Mouse (Mus musculus): ENCODE measurements around the gene Lurap1l. TPM values are rescaled to one million over a fixed set of nuclear protein-coding genes. Genes with fewer than 3 reads are reported as not detected.

Lurap1l gene
- polyA plus RNA-seq, 1 experiment from 2014 or later: 5.7 TPM

DNA sequence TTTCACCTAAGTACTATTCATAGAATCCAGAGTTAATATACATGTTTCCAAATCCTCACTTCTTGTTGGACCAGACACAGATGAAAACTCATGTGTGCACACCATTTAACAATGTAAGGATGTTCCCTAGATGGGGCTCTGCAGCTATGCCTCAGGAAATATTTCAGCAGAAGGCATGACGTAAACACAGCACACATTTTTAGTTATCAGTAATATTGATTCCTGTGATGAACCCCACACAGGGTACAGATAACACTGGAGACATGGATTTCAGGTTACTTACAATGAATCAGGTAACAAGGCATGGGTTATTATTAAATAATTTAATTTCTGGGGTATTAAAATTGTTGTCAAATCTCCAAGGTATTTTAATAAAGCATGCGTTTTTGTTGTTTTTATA, 12.2 kb downstream of the Lurap1l start:
- ATAC-seq (ENCODE audit: low read depth): no peak
- Histone ChIP-seq H3K9me3 (replicated peaks; ENCODE audit: control insufficient read depth, low read length) (no peaks in the 10 kb centered on the region), H3K4me2 (ENCODE audit: low read depth, low read length) (no peak overlapping the region), H3K36me3 (ENCODE audit: control insufficient read depth, insufficient read depth) (no peaks in the 10 kb centered on the region), H3K9ac (ENCODE audit: low read depth, low read length) (no peak overlapping the region), H3K27me3 (ENCODE audit: control insufficient read depth, insufficient read depth, low read depth, low read length) (no peaks in the 10 kb centered on the region), H3K4me1 (ENCODE audit: control insufficient read depth, low read depth, low read length) (no peaks in the 10 kb centered on the region), H3K27ac (ENCODE audit: low read length) (no peak overlapping the region), H3K4me3 (ENCODE audit: low read depth, low read length) (no peak overlapping the region)
- WGBS (ENCODE audit: insufficient replicate concordance): 53% methylated on average over 2 of the region's 2 CpGs

DNA sequence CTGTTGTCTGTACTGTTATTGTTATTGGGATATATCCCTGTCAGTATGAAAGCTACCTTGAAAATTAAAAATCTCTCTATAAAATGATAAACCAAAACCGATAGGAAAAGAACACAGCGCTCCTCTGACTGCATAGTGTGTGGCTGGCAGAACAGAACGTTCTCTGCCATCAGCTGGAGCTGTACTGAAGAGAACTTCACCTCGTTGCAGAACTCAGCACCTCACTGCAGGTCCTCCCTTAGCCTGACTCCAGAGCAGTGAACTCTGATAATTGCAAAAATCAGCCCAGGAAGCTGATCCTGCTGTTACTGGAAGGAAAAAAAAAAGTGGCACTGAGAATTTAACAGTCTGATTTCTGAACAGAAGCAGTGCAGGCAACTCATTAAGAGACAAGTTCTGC, 14.4 kb downstream of the Lurap1l start:
- no peak overlapping the region for H3K9ac ChIP-seq (ENCODE audit: low read depth, low read length)
- H3K4me1 ChIP-seq (ENCODE audit: control insufficient read depth, low read depth, low read length): no peaks in the 10 kb centered on the region
- no peak overlapping the region for H3K4me3 ChIP-seq (ENCODE audit: low read depth, low read length)
- H3K36me3 ChIP-seq (ENCODE audit: control insufficient read depth, insufficient read depth): no peaks in the 10 kb centered on the region
- no peak overlapping the region for H3K27ac ChIP-seq (ENCODE audit: low read length)
- no peaks in the 10 kb centered on the region for H3K27me3 ChIP-seq (ENCODE audit: control insufficient read depth, insufficient read depth, low read depth, low read length)
- no peak overlapping the region for H3K4me2 ChIP-seq (ENCODE audit: low read depth, low read length)
- WGBS (ENCODE audit: insufficient replicate concordance): 63% methylated on average over 4 of the region's 4 CpGs
- no peaks in the 10 kb centered on the region for H3K9me3 ChIP-seq (replicated peaks; ENCODE audit: control insufficient read depth, low read length)
- no peak for ATAC-seq (ENCODE audit: low read depth)

DNA sequence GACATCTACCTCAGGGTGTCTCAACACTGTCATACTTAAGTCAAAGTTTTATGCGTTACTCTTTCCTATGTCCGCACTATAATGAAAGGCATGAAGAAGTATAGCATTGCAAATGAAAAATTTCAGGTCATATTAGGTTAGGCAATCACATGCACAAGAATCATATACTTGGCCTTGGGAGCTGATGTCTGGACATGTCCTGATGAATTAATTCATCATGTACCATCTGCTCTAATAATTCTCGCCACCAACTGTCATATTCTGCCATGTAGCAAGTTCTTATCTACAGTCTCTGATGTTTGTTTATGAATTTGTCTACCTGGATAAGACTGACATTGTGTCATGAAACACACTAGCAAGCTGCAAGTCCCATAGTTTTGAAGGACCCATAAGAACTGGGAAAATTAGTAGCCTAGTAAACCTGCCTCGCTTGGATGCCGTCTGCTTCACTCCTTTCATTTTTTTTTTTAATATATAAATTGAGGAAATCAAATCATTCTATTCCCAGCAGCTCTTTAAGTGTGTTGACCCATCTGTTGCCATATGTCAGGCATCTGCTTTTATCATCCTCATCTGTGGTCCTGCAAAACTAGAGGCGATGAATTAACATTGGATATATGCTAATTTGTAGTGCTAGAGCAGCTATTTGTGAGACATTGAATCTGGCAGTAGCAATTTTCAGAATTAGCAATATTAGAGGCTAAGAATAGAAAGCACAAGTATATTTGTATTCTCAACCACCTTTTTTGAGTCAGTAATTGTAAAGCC, 15.5 kb downstream of the Lurap1l start:
- ATAC-seq (ENCODE audit: low read depth): no peak
- H3K27ac ChIP-seq (ENCODE audit: low read length): no peak overlapping the region
- no peaks in the 10 kb centered on the region for H3K27me3 ChIP-seq (ENCODE audit: control insufficient read depth, insufficient read depth, low read depth, low read length)
- no peak overlapping the region for H3K9ac ChIP-seq (ENCODE audit: low read depth, low read length)
- no peaks in the 10 kb centered on the region for H3K36me3 ChIP-seq (ENCODE audit: control insufficient read depth, insufficient read depth)
- no peak overlapping the region for H3K4me2 ChIP-seq (ENCODE audit: low read depth, low read length)
- 73% methylated on average over 6 of the region's 6 CpGs for WGBS (ENCODE audit: insufficient replicate concordance)
- no peaks in the 10 kb centered on the region for H3K9me3 ChIP-seq (replicated peaks; ENCODE audit: control insufficient read depth, low read length)
- no peaks in the 10 kb centered on the region for H3K4me1 ChIP-seq (ENCODE audit: control insufficient read depth, low read depth, low read length)
- no peak overlapping the region for H3K4me3 ChIP-seq (ENCODE audit: low read depth, low read length)

DNA sequence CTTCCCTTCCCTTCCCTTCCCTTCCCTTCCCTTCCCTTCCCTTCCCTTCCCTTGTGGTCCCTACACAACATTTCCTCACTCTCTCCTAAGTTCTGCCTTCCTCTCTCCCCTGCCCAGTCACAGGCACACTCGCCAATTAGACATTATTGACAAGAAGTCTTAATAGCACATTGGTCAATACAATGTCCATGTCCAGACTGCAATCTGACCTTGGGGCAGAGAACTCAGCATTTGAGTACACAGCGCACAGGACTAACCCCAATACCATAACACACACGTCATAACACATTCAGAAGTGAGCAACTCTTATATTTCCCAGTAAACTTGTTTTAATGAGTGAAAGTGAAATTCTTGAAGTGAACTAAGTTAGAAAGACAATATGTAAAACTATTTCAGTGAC, 24.3 kb downstream of the Lurap1l start:
- no peaks in the 10 kb centered on the region for H3K36me3 ChIP-seq (ENCODE audit: control insufficient read depth, insufficient read depth)
- ATAC-seq (ENCODE audit: low read depth): peak; percentile 39; the same call in 1 of the 2 replicates
- no peak overlapping the region for H3K4me3 ChIP-seq (ENCODE audit: low read depth, low read length)
- H3K9ac ChIP-seq (ENCODE audit: low read depth, low read length): no peak overlapping the region
- no peaks in the 10 kb centered on the region; the same call in 1 of the 2 replicates for H3K4me1 ChIP-seq (ENCODE audit: control insufficient read depth, low read depth, low read length)
- no peaks in the 10 kb centered on the region for H3K27me3 ChIP-seq (ENCODE audit: control insufficient read depth, insufficient read depth, low read depth, low read length)
- no peaks in the 10 kb centered on the region for H3K9me3 ChIP-seq (replicated peaks; ENCODE audit: control insufficient read depth, low read length)
- no peak overlapping the region for H3K27ac ChIP-seq (ENCODE audit: low read length)
- WGBS (ENCODE audit: insufficient replicate concordance): 61% methylated on average over 3 of the region's 3 CpGs
- H3K4me2 ChIP-seq (ENCODE audit: low read depth, low read length): no peak overlapping the region

DNA sequence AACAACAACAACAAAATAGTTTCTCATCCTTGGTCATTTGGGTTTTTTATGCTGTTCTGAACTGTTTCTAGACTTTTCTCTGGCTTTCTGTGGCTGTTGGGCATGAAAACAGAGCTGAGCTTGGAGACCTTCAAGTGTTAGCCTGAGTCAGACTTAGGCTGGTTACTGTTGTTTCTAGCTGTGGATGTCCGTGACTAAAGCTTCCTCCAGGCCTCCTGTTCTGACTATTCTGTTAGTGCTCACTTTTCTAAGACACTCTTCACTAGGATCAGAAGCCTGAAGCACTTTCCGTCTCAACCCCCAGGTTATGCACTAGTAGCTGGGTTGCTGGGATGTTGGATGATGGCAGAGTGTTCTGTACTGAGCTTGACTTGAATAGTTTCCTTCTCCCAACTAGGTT, 28.7 kb downstream of the Lurap1l start:
- no peak overlapping the region for H3K4me3 ChIP-seq (ENCODE audit: low read depth, low read length)
- 44% methylated on average over 2 of the region's 2 CpGs for WGBS (ENCODE audit: insufficient replicate concordance)

DNA sequence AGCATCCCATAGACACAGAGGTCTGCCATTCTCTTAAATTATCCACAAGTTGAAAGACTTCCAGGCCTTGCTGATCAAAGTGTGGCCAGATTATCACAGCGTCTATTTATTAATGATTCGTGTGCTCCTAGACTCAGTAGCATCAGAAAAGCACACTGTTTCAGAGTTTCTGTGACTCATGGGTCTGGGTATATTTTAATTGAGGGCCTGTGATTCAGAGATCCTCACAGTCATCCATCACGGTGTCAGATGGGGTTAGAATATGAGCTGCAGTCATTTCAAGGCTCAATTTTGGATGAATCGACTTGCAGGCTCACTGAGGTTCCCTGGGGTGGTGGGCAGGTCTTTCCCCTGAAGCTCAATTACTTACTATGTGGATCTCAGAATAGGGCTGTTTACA, 30.5 kb downstream of the Lurap1l start:
- no peak overlapping the region for H3K4me3 ChIP-seq (ENCODE audit: low read depth, low read length)
- ATAC-seq (ENCODE audit: low read depth): no peak
- H3K27me3 ChIP-seq (ENCODE audit: control insufficient read depth, insufficient read depth, low read depth, low read length): no peaks in the 10 kb centered on the region
- no peak overlapping the region for H3K27ac ChIP-seq (ENCODE audit: low read length)
- no peaks in the 10 kb centered on the region; the same call in 1 of the 2 replicates for H3K4me1 ChIP-seq (ENCODE audit: control insufficient read depth, low read depth, low read length)
- H3K9ac ChIP-seq (ENCODE audit: low read depth, low read length): no peak overlapping the region
- H3K9me3 ChIP-seq (replicated peaks; ENCODE audit: control insufficient read depth, low read length): no peaks in the 10 kb centered on the region
- no peaks in the 10 kb centered on the region for H3K36me3 ChIP-seq (ENCODE audit: control insufficient read depth, insufficient read depth)
- 73% methylated on average over 4 of the region's 4 CpGs for WGBS (ENCODE audit: insufficient replicate concordance)
- H3K4me2 ChIP-seq (ENCODE audit: low read depth, low read length): no peak overlapping the region

More for the DNA sequence above, 28.7 kb downstream of the Lurap1l start:
- no peak for ATAC-seq (ENCODE audit: low read depth)
- H3K27ac ChIP-seq (ENCODE audit: low read length): no peak overlapping the region
- no peak overlapping the region for H3K9ac ChIP-seq (ENCODE audit: low read depth, low read length)
- no peaks in the 10 kb centered on the region for H3K27me3 ChIP-seq (ENCODE audit: control insufficient read depth, insufficient read depth, low read depth, low read length)
- no peaks in the 10 kb centered on the region; the same call in 1 of the 2 replicates for H3K4me1 ChIP-seq (ENCODE audit: control insufficient read depth, low read depth, low read length)
- no peaks in the 10 kb centered on the region for H3K36me3 ChIP-seq (ENCODE audit: control insufficient read depth, insufficient read depth)
- no peak overlapping the region for H3K4me2 ChIP-seq (ENCODE audit: low read depth, low read length)
- no peaks in the 10 kb centered on the region for H3K9me3 ChIP-seq (replicated peaks; ENCODE audit: control insufficient read depth, low read length)

DNA sequence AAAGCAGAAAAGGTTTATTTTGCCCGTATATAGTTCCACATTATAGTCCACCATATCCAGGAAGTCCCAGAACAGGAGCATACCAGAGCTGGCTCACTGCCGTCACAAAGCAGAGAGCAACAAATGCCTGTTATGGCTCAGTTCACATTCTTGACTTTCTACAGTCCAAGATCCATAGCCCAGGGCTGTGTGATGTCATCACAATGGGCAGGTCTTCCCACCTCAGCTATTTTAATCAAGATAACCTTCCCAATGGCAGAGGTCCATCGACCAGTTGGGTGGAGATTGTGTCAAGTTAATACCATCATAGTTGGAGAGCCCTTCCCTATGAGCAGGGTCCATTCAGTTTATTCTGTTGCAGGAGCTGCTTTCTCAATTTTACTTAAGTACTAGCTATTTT, 31.5 kb downstream of the Lurap1l start:
- Histone ChIP-seq H3K36me3 (ENCODE audit: control insufficient read depth, insufficient read depth) (no peaks in the 10 kb centered on the region), H3K4me1 (ENCODE audit: control insufficient read depth, low read depth, low read length) (no peaks in the 10 kb centered on the region; the same call in 1 of the 2 replicates), H3K27ac (ENCODE audit: low read length) (no peak overlapping the region), H3K9ac (ENCODE audit: low read depth, low read length) (no peak overlapping the region), H3K9me3 (replicated peaks; ENCODE audit: control insufficient read depth, low read length) (no peaks in the 10 kb centered on the region), H3K27me3 (ENCODE audit: control insufficient read depth, insufficient read depth, low read depth, low read length) (no peaks in the 10 kb centered on the region), H3K4me2 (ENCODE audit: low read depth, low read length) (no peak overlapping the region), H3K4me3 (ENCODE audit: low read depth, low read length) (no peak overlapping the region)
- WGBS (ENCODE audit: insufficient replicate concordance): 52% methylated on average over 3 of the region's 3 CpGs
- ATAC-seq (ENCODE audit: low read depth): no peak

DNA sequence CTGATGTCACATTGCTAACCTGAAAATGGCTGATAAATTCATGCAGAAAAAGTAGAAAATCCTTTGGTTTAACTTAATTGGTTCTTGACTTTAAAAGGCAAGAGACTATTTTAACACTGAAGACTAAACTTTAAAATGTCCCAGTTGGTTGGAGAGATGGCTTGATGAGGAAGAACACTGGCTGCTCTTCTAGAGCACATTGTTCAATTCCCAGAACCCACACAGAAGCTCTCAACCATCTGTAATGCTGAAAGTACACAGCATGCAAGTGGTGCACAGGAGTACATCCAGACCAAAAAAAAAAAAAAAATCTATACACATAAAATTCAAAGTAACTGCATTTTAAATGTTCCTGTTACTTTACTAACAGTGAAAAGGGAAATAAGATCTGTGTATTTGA, 34.2 kb downstream of the Lurap1l start:
- Histone ChIP-seq H3K27me3 (ENCODE audit: control insufficient read depth, insufficient read depth, low read depth, low read length) (no peaks in the 10 kb centered on the region), H3K4me3 (ENCODE audit: low read depth, low read length) (no peak overlapping the region), H3K9ac (ENCODE audit: low read depth, low read length) (no peak overlapping the region), H3K4me1 (ENCODE audit: control insufficient read depth, low read depth, low read length) (no peaks in the 10 kb centered on the region), H3K36me3 (ENCODE audit: control insufficient read depth, insufficient read depth) (no peaks in the 10 kb centered on the region), H3K4me2 (ENCODE audit: low read depth, low read length) (no peak overlapping the region), H3K27ac (ENCODE audit: low read length) (no peak overlapping the region), H3K9me3 (replicated peaks; ENCODE audit: control insufficient read depth, low read length) (no peaks in the 10 kb centered on the region)
- no peak for ATAC-seq (ENCODE audit: low read depth)

DNA sequence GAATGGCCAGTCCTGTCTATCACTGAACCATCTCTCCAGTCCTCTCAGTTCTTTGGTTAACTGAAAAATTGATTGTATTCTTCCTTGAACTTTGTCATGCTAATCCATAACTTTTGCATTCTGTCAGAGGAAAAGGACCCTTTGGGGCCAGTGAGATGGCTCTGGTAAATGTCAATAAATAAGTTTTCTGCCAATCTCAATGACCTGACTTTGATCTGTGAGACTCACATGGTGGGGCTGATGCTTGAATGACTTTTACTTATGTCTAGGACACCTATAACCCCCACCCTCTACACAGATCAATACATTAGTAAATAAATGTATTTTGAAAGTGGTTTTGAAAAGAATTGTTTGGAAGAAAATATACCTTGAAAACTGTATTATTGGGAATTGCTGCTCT, 38.7 kb downstream of the Lurap1l start:
- no peak for ATAC-seq (ENCODE audit: low read depth)
- Histone ChIP-seq H3K9ac (ENCODE audit: low read depth, low read length) (no peak overlapping the region), H3K36me3 (ENCODE audit: control insufficient read depth, insufficient read depth) (no peaks in the 10 kb centered on the region), H3K4me2 (ENCODE audit: low read depth, low read length) (no peak overlapping the region), H3K4me1 (ENCODE audit: control insufficient read depth, low read depth, low read length) (no peaks in the 10 kb centered on the region), H3K27ac (ENCODE audit: low read length) (no peak overlapping the region; the same call in 1 of the 2 replicates), H3K9me3 (replicated peaks; ENCODE audit: control insufficient read depth, low read length) (no peaks in the 10 kb centered on the region), H3K27me3 (ENCODE audit: control insufficient read depth, insufficient read depth, low read depth, low read length) (no peaks in the 10 kb centered on the region), H3K4me3 (ENCODE audit: low read depth, low read length) (no peak overlapping the region)

All from liver, embryonic 16.5 days (tissue).